Mouse (Mus musculus) retina, adult 2 months (tissue): ENCODE data around the gene Rapgefl1.

ENCODE experiments used
- DNase-seq: peaks from one replicate; pipeline ENCODE4 v3.0.0-alpha.2; 2012; ENCODE audit warnings: low read depth, low spot score

The Rapgefl1 gene

GRCm38 (mm10) chr11:98858759-98859731, 22.5 kb downstream of the Rapgefl1 start:
- DNase-seq, result peak; percentile 65

DNA sequence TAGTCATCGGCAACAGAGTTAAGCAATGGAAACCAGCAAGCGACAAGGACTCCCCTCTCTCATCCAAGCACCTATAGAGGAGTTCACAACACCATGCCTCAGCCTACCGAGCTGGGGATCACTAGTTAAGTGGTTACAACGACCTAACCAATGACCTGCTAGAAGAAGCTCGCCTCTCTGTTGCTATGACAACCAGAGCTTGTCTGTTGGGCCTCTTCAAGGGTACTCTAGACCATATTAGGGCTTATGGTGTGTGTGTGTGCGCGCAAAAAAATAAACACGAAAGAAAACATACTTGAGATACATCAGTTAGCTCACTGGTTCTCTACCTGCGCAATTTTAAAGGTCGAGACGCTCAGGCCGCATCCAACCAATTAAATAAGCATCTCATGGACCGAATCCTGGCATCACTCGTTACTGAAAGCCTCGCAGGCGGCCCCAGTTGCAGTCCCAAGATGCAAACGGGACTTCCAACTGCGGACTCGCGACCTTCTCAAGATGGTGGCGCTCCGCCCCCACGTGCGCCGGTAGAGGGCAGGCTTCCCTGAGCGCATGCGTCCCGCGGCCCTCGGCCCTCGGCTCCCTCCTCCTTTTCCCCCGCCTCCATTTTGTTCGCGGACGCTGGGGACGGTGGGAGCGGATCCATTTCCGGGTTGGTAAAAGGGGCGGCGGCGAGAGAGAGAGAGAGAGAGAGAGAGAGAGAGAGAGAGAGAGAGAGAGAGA, 26.6 kb downstream of the Rapgefl1 start, which contains the start of gene Wipf2:
Gene Wipf2 (plus strand): TSS at position 611 of the 723 bp plus-strand sequence.
- DNase-seq, result peak; percentile 91

GRCm38 (mm10) chr11:98863751-98864429, 27.3 kb downstream of the Rapgefl1 start:
- DNase-seq, result no peak

DNA sequence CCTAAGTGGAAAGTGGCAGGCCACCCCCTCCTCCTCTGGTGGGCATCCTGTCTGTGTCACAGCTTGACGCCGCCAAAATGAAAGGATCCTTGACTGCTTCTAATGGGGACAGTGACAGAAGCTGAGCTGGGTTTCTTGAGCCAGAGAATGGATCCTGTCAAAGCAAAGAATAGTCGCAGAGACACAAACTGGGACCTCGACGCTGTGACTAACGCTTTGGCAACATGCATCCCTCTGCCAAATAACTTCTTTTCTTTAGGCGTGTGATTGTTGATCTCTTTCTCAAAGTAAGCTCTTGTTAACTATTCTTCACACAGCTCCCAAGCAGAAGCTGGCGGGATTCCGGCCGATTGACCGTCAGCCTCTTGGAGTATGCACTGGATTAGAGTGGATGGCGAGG, 30.7 kb downstream of the Rapgefl1 start:
- no peak for DNase-seq

GRCm38 (mm10) chr11:98869906-98870305, 33.3 kb downstream of the Rapgefl1 start:
- DNase-seq, result no peak

DNA sequence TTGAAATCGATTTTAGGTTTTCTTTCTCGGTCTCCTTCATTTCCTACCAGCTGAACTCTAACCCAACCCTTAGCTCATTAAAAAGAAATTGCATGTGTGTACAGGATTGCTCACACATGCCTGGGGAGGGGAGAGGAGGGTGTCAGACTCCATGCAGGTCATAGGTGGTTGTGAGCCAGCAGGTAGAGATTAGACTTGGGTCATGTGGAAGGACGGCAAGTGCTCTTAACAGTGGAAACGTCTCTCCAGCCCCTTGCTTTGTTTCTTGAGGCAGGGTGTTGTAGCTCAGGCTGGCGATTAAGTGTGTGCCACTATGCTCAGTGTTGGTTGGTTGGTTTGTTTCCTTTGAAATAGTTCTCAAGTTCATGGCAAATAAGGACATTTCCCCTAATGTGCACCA, 34.2 kb downstream of the Rapgefl1 start:
- DNase-seq, result no peak

DNA sequence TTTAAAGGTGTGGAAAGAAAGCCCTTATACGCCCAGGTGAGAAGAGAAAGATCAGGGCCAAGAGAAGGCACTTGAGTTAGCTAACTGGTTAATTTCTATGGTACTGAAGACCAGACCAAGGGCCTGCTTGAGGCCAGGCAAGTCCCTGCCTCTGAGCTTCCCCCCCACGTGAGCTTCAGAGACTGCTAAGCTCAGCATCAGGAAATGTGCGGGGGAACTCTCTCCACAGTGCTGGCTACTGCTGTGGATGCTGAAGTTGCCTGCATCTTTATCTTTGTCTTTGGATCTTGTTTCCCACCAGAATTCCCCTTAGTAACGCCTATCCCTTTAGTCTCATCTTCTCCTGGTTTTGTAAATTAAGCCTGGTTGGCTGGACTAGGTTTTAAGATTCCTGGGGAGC, 34.8 kb downstream of the Rapgefl1 start:
- no peak for DNase-seq

- no peak for DNase-seq
These were observed 35.5 kb downstream of the Rapgefl1 start for GRCm38 (mm10) chr11:98872040-98872439.

DNA sequence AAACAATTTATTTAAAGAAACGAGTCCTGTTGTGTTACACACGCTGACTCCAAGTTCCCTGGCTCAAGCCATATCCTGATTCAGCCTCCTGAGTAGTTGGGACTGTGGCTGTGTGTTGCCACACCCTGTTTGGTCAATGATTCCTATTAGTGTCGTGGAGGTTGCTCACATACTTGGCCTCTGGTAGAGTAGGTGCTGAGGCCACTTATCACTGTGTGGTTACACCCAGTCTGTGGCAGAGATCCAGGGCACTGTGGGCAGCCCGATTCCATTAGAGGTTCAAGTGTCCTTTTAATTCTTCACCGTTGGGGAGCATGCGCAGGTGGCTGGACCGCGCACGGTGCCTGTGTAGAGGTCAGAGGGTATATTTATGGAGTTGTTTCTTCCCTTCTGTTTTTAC, 37.3 kb downstream of the Rapgefl1 start:
- no peak for DNase-seq

DNA sequence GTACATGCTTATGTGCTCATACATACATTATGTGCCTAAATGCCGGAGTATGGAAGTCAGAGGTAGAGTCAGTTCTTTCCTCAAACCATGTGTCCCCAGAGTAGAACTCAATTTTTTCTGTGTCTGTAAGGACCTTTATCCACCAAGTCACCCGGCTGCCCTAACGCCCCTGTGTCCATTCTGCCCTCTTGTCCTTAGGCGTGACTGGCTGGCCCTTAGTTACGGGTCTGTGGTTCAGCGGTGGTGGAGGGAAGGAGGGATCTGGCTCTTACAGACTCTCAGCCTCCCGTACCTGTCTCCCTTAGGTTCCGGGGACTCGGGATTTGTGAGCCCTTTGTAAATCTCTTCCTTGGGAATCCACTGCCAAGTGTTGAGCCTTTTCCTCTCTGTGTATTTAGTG, 40.4 kb downstream of the Rapgefl1 start:
- no peak for DNase-seq

DNA sequence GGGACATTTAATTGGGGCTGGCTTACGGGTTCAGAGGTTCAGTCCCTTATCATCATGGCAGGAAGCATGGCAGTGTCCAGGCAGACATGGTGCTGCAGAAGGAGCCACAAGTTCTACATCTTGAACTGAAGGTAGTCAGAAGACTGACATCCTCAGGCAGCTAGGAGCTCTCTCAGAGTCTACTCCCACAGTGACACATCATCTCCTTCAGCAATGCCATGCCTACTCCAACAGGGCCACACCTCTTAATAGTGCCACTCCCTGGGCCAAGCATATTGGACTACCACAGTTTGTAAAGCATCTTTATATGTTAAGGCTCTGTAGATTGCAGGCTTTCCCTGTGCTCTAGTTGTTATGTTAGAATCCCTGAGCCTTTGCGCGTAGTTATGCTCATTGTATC, 51.1 kb downstream of the Rapgefl1 start:
- DNase-seq, result no peak

DNA sequence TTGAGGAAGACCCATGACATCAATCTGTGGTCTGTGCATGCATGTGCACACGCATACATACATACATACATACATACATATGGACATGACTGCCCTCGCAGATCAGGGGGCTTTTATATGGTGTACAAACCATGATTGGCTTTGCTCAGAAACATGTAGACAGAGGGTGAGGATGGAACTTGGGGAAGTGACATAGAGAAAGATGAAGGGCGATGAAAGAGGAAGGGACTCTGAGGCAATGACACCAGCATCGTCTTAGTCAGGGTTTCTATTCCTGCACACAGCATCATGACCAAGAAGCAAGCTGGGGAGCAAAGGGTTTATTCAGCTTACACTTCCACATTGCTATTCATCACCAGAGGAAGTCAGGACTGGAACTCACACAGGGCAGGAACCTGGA, 52.5 kb downstream of the Rapgefl1 start:
- no peak for DNase-seq

DNA sequence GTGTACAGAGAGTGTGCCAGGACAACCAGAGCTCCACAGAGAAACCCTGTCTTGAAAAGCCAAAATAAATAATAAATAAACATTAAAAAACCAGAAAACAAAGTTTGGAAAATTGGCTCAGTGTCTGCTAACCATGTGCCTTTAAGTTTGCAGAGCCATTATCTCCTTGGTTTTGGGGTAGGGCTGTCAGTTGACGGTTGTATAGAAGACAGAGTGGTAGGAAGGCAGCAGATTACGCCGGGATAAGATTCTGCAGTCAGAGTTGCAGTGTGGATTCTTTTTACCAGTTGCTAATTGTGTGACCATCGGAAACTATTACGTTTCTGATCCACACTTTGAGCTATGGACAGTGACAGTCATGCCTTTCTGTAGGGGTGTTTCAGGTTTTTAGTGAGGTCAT, 53.4 kb downstream of the Rapgefl1 start:
- no peak for DNase-seq

- no peak for DNase-seq
These were observed 55.8 kb downstream of the Rapgefl1 start for GRCm38 (mm10) chr11:98892426-98892825.

DNA sequence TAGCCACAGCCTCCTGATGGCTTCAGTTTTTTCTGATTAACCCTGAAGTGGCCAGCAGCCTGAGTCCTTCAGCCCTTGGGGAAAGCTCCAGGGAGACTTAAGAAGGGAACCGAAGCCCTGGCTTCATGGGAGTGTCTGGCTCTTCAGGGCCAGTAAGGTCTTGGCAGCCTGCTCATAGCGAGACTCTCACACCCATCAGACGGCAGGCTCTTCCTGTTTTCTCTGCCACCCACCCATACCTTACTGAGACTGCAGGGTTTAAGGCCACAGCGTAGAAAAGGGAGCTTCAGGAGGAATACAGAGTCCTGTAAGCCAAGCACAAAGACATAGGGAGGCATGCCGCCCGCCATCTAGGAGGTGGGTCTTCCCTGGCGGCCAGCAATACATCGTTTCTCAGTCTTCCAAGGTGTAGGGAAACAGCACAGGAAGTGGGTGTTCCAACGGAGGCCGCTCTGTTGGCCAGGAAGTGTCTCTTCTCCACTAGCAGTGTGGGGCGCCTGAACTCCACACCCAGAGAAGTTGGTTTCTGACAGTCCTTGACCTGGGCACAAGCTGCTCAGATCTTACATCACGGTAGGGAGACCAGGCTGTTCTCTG, 64.0 kb downstream of the Rapgefl1 start:
- DNase-seq, result no peak

DNA sequence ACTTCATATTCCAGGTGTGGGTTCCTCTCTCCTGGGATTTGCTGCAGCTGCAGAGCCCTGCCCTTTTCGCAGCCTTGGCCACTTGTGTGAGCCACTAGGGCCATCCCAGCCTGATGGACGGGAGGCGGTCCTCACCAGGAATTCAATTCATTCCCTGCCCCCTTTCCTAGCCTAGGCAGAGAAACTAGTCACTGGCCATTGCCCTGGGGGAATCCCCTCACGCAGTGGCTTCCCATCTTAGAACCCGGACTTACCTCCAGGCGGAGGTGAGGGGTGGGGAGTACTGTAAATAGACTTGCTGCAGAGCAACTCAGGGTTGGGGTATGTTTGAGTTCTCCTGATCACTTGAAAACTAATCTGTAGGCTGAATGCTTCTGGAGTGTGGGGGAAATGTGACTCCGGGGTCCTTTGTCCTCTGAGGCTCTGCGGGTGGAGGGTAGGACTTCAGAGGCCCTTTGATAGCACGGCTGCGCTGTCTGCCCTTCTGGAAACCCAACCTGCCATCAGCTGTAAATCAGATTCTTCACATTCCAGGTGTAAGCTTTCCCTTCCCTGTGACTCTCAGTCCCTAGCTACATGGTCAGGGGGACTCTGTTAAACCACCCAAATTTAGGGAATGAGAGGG, 66.1 kb downstream of the Rapgefl1 start:
- DNase-seq, result no peak
